Mouse (Mus musculus) spleen, adult 2 months (tissue): ENCODE data around the gene Smarcd2. TPM values are rescaled to one million over a fixed set of nuclear protein-coding genes. Genes with fewer than 3 reads are reported as not detected.

Experiments used
- DNase-seq, 2 experiments: peaks; one replicate each; pipeline versions ENCODE4 v3.0.0 to v3.0.0-alpha.2; 2012 to 2021; ENCODE audit warnings: low spot score in 2 of 2, low read depth in 1 of 2
- H3K27ac ChIP-seq: fragments of 200-500 bp; 2 replicates; pipeline ENCODE4 v1.5.1; 2012; ENCODE audit warnings: low read length, inconsistent platforms; ENCODE audit not compliant: insufficient read depth
- H3K27me3 ChIP-seq: fragments of 200-500 bp; 2 replicates; pipeline ENCODE4 v1.6.1; 2012; ENCODE audit warnings: mild to moderate bottlenecking, moderate library complexity, low read length, inconsistent platforms; ENCODE audit not compliant: control insufficient read depth, insufficient read depth
- H3K36me3 ChIP-seq: fragments of 200-500 bp; 2 replicates; pipeline ENCODE4 v1.6.1; 2012; ENCODE audit warnings: mild to moderate bottlenecking, low read length, inconsistent platforms; ENCODE audit not compliant: control insufficient read depth, insufficient read depth
- H3K4me1 ChIP-seq: fragments of 200-500 bp; 2 replicates; pipeline ENCODE4 v1.6.1; 2011; ENCODE audit warnings: inconsistent platforms; ENCODE audit not compliant: control insufficient read depth, insufficient read depth, insufficient read length
- H3K4me3 ChIP-seq: fragments of 200-500 bp; 2 replicates; pipeline ENCODE4 v1.5.1; 2011; ENCODE audit warnings: mild to moderate bottlenecking, inconsistent platforms; ENCODE audit not compliant: insufficient read depth, insufficient read length; ENCODE audit errors: extremely low read depth
- CTCF ChIP-seq: fragments of 200-500 bp; IDR thresholded peaks from 2 replicates; pipeline ENCODE4 v1.5.1; 2011; ENCODE audit warnings: mild to moderate bottlenecking, inconsistent platforms; ENCODE audit not compliant: insufficient read depth, insufficient read length, insufficient replicate concordance; ENCODE audit errors: extremely low read depth
- POLR2A ChIP-seq: fragments of 200-500 bp; IDR thresholded peaks from 2 replicates; pipeline ENCODE4 v1.6.1; 2011; ENCODE audit warnings: low read depth, low read length, inconsistent platforms
- WGBS: fragments of 180-500 bp; shearing (Covaris S2); methylation state at CpG from one replicate; pipeline ENCODE4 v1.1.7; 2018; 5-methylcytosine and 5-hydroxymethylcytosine counted together
- polyA plus RNA-seq: library from polyadenylated mRNA; depleted of rRNA; stranded (reverse); fragments of >200 nt; gene quantifications from 2 replicates; pipeline ENCODE4 v1.2.3, GENCODE M21; 2012; rRNA removed

The Smarcd2 gene
- polyA plus RNA-seq, 1 experiment: 120 TPM

DNA sequence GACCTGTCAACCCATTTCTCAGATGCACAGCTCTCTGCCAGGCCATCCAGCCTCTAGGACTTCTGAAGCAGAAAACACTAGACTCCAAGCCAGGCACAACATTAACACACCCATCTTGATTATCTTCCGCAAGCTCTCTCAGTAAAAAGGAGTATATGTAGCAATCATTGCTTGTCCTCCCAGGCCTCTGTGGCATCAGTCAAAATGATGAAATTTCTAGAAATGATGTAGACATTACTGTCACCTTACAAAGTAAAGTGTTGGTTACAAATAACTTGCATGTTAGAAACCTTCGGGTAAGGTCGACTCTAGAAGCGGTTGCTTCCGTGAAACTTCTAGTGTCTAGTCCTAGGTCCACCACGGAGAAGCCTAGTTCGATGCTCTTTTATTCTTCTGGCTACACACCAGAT, 57.3 kb downstream of the Smarcd2 start:
- Histone ChIP-seq H3K27me3 (no peaks in the 10 kb centered on the region), H3K36me3 (peaks cover 11% of the 10 kb centered on the region), H3K4me3 (peak overlapping the region; percentile 83), H3K27ac (no peak overlapping the region), H3K4me1 (peaks cover 6% of the 10 kb centered on the region)
- no peak for TF ChIP-seq CTCF
- TF ChIP-seq POLR2A: no peak
- DNase-seq: no peak
- 13% methylated on average over 7 of the region's 7 CpGs for WGBS

DNA sequence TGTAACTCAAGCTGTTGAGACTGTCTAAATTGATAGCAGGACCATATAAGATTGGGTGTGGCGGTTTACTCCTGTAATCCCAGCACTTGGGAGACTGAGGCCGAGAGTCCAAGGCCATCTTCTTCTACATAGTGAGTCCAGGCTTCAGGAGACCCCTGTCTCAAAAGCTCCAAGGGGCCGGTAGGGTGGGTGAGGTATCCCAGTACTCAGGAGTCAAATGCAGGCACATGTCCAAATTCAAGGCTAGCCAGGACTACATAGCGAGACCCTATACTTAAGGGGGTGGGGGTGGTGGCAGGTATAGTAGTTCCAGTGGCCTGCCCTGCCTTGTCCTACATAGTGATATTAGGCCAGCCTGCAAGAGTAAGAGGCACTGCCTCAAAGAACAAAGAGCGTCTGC, 57.9 kb downstream of the Smarcd2 start:
- H3K4me3 ChIP-seq: no peak overlapping the region
- 86% methylated on average over 5 of the region's 5 CpGs for WGBS
- H3K27me3 ChIP-seq: no peaks in the 10 kb centered on the region
- no peak for DNase-seq
- H3K36me3 ChIP-seq: peaks cover 16% of the 10 kb centered on the region
- no peak overlapping the region for H3K27ac ChIP-seq
- TF ChIP-seq POLR2A: no peak
- TF ChIP-seq CTCF: no peak
- peaks cover 6% of the 10 kb centered on the region for H3K4me1 ChIP-seq

Other genes starting within 250 kb of the Smarcd2 start
- 35.8 and 44.0 TPM in 2 replicates for gene Dcaf7, start 236.1 kb downstream of the Smarcd2 start, polyA plus RNA-seq
- gene Taco1, start 206.9 kb downstream of the Smarcd2 start, polyA plus RNA-seq: 6.1 and 7.6 TPM in 2 replicates
- gene Map3k3, start 188.4 kb downstream of the Smarcd2 start, polyA plus RNA-seq: 34.1 and 37.1 TPM in 2 replicates
- gene Gm10840, start 112.1 kb downstream of the Smarcd2 start, polyA plus RNA-seq: 0.72 TPM in 1 of 2 replicates, not detected in the other
- gene Limd2, start 112.1 kb downstream of the Smarcd2 start, polyA plus RNA-seq: 305 and 309 TPM in 2 replicates
- 32.6 and 36.7 TPM in 2 replicates for gene Strada, start 70.8 kb downstream of the Smarcd2 start, polyA plus RNA-seq
- 7.0 and 7.3 TPM in 2 replicates for gene Ccdc47, start 56.6 kb downstream of the Smarcd2 start, polyA plus RNA-seq
- 7.1 and 7.4 TPM in 2 replicates for gene Ddx42, start 56.0 kb downstream of the Smarcd2 start, polyA plus RNA-seq
- gene Ftsj3, start 16.9 kb downstream of the Smarcd2 start, polyA plus RNA-seq: 12.2 and 14.4 TPM in 2 replicates
- gene Psmc5, start 16.8 kb downstream of the Smarcd2 start, polyA plus RNA-seq: 18.6 and 18.9 TPM in 2 replicates
- gene Tcam1, start 3.7 kb upstream of the Smarcd2 start, polyA plus RNA-seq: 0.11 and 0.14 TPM in 2 replicates
- gene Gh, start 28.9 kb upstream of the Smarcd2 start, polyA plus RNA-seq: 4.7 and 5.4 TPM in 2 replicates
- gene Cd79b, start 41.8 kb upstream of the Smarcd2 start, polyA plus RNA-seq: 556 and 588 TPM in 2 replicates
- 6.1 and 6.5 TPM in 2 replicates for gene Scn4a, start 80.3 kb upstream of the Smarcd2 start, polyA plus RNA-seq
- gene Prr29, start 92.5 kb upstream of the Smarcd2 start, polyA plus RNA-seq: 0.55 and 0.82 TPM in 2 replicates
- 82.6 and 93.8 TPM in 2 replicates for gene Icam2, start 115.1 kb upstream of the Smarcd2 start, polyA plus RNA-seq
- gene Ern1, start 214.9 kb upstream of the Smarcd2 start, polyA plus RNA-seq: 12.7 and 18.1 TPM in 2 replicates